Mouse (Mus musculus): ENCODE measurements at regions not wholly inside any gene's neighbourhood (a gene's known extent, or its start where the extent isn't known, plus 50 kb on each side); places are given as distances from the start of the nearest gene placed in this dataset.

DNA sequence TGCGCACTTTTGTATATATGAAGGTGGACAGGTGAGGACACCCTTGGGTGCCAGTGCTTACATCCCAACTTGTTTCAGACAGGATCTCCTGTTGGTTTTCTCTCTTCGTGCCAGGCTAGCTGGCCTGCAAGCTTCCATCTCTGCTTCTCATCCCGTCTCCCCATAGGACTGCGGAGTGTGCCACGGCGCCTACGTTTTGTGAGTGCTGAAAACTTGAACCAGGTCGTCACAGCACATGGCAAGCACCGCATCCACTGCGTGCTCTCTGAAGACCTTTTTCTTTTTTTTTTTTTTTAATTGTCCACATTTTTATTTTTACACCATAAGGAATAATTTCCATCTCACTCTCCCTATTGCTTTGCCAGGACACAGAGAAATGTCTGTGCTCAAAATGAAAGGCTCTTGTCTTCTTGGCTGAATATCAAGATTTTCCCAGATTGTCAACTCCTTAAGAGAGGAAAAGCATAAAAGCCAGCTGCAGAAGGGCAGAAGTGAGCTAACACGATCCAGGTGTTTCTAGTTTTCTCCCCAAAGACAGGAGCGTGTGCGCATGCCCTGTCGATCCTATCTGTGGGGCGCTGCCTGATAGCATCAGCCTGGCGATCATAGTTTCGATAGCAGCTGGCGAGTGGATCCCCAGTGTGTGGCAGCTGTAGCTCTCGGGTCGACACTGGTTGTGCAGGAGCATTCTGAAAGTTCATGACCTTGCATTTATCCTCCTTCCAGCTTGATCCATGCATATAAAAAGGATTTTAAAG lies 326.4 kb upstream of the Ddhd1 start:
- H3K36me3 ChIP-seq (ENCODE audit: inconsistent target), result no peaks in the 10 kb centered on the region
- H3K4me3 ChIP-seq (ENCODE audit: inconsistent target), result no peak overlapping the region
- WGBS (ENCODE audit: missing documents), result 93% methylated on average over 20 of the region's 20 CpGs
- H3K27ac ChIP-seq, result no peak overlapping the region
- H3K79me2 ChIP-seq (ENCODE audit: inconsistent target), result no peaks in the 10 kb centered on the region

DNA sequence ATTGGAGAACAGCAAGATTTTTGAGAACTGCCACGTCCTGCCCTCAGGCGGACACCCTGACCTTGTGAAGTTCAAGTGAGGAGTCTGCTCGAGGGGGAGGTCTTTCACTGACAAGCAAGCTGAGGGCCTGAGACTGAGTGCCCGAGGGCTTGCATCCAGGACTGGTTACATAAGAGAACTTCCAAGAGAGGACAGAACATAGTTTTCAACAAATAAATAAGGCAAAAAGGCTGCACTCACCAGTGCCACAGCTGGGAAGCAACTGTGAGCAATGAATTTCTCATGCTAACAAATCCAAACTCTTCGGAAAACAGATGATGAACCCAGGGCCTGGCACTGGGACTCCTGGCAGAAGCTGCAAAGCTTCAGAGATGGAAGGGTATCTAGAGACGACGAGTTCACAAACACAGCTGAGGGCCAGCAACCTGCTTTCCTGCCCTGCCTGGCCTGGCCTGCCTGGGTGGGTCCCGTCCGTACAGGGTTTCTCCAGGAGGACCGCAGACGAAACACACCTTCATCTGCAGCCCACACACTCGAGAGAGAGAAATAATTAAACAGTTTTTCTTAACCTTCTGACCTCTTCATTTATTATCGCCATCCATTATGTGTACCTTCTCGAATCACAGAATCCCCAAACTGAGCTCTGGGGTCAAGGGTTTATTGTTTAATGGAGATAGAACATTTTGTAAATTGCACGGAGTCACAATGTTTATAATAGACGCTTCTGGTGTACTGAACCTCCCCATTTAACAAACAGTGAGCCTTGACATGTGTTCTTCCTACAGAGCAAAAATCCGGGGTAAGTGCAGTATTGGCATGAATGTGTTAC lies 334.3 kb upstream of the Ddhd1 start:
- 73% methylated on average over 16 of the region's 17 CpGs for WGBS (ENCODE audit: missing documents)
- no peaks in the 10 kb centered on the region for H3K79me2 ChIP-seq (ENCODE audit: inconsistent target)
- no peak overlapping the region for H3K27ac ChIP-seq
- no peaks in the 10 kb centered on the region for H3K36me3 ChIP-seq (ENCODE audit: inconsistent target)
- H3K4me3 ChIP-seq (ENCODE audit: inconsistent target), result no peak overlapping the region

DNA sequence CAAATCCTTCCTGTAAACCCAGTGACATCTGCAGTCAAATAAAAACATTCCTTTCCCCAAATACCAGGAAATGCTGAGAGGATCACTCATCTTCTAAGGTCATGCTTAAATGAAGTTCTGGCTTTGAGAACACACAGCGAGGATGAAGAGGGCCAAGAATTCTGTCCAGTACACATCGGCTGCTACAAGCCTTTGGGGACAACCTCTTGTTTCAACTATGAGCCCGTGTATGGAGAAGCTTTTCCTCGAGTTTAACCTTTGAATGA lies 334.9 kb upstream of the Ddhd1 start:
- WGBS (ENCODE audit: missing documents), result 78% methylated on average over 4 of the region's 4 CpGs

DNA sequence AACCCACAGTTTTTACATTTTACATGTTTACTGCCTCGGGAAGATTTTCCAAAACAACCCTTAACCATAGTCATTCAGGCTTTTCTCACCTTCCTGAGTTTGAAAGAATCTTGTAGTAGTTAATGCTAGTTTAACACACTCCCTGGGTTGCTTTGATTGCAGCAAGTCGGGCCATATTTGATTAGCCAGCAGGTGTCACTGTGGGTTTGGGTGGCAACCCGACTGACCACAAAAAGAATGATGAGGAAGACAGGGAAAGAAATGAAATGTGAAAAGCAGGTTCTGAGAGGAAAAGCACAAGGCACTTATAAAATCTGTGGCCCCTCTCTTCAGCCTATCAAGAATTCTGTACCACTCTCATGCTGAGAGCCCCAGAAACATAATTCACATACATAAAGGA lies 335.7 kb upstream of the Ddhd1 start:
- no peaks in the 10 kb centered on the region for H3K36me3 ChIP-seq (ENCODE audit: inconsistent target)
- H3K4me3 ChIP-seq (ENCODE audit: inconsistent target), result no peak overlapping the region
- no peaks in the 10 kb centered on the region for H3K79me2 ChIP-seq (ENCODE audit: inconsistent target)
- no peak overlapping the region for H3K27ac ChIP-seq
- WGBS (ENCODE audit: missing documents), result 19% methylated on average over 3 of the region's 3 CpGs

More for the DNA sequence above, 334.9 kb upstream of the Ddhd1 start:
- Histone ChIP-seq H3K79me2 (ENCODE audit: inconsistent target) (no peaks in the 10 kb centered on the region), H3K36me3 (ENCODE audit: inconsistent target) (no peaks in the 10 kb centered on the region), H3K27ac (no peak overlapping the region), H3K4me3 (ENCODE audit: inconsistent target) (no peak overlapping the region)

DNA sequence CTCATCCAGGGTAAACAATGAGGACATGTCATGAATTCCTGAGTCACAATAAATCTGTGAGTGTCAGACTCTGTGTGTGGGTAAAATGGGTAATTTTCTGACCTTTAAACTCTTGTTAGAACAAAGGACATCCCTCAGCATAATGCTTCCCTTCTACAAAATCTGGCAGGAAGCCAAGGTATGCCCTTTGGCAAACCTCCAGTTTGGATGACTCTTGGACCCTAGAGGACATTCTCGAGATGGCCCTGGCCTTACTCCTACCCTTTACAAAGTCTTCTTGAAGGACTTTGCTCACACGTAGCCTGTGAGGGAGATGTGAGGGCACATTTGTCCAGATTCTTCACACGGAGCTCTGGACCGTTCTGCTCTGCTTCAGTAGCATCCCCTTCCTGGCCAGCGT lies 338.8 kb upstream of the Ddhd1 start:
- Histone ChIP-seq H3K79me2 (ENCODE audit: inconsistent target) (no peaks in the 10 kb centered on the region), H3K4me3 (ENCODE audit: inconsistent target) (no peak overlapping the region), H3K27ac (no peak overlapping the region), H3K36me3 (ENCODE audit: inconsistent target) (no peaks in the 10 kb centered on the region)
- 59% methylated on average over 5 of the region's 5 CpGs for WGBS (ENCODE audit: missing documents)

DNA sequence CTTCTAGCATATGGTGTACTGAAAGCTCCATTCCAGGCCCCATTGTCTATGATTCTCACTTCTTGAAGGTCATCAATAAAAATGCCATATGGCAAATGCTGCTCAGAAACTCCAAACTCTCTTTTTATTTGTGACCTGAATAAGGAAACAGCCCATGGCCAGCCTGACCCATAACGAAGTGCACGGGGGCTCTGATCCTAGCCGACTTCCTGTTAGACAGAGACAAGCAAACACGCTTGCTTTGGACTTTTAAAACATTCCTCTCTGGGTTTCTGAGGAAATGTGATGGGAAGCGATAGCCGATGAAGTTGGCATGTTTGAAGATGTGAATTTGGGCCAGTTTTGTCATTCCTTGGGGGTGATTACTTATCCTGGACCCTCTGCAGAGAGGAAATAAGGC lies 346.1 kb upstream of the Ddhd1 start:
- WGBS (ENCODE audit: missing documents), result 64% methylated on average over 6 of the region's 6 CpGs
- H3K79me2 ChIP-seq (ENCODE audit: inconsistent target), result no peaks in the 10 kb centered on the region

DNA sequence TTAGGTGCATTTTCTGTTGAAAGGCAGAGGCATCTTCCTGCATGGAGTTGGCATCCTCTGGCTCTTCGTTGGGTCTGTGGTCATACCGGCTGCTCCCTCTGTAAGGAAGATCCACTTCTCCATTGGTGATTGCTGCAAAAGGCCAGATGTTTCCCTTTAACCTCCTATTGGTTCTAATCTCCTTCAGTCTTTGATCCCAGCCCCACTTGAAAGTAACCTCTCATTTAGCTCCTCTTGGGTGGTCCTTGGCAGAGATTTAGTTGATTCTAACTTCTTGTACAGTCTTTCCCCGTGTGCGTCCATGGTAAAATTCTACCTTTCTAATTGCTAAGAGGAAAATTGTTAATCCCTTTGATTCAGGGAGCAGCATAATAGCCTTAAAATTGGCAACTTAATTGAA lies 347.4 kb upstream of the Ddhd1 start:
- no peak overlapping the region for H3K27ac ChIP-seq
- H3K4me3 ChIP-seq (ENCODE audit: inconsistent target), result no peak overlapping the region
- H3K79me2 ChIP-seq (ENCODE audit: inconsistent target), result no peaks in the 10 kb centered on the region
- WGBS (ENCODE audit: missing documents), result 70% methylated on average over 4 of the region's 4 CpGs
- no peaks in the 10 kb centered on the region for H3K36me3 ChIP-seq (ENCODE audit: inconsistent target)

More for the DNA sequence above, 346.1 kb upstream of the Ddhd1 start:
- no peaks in the 10 kb centered on the region for H3K36me3 ChIP-seq (ENCODE audit: inconsistent target)
- no peak overlapping the region for H3K4me3 ChIP-seq (ENCODE audit: inconsistent target)
- H3K27ac ChIP-seq, result no peak overlapping the region

DNA sequence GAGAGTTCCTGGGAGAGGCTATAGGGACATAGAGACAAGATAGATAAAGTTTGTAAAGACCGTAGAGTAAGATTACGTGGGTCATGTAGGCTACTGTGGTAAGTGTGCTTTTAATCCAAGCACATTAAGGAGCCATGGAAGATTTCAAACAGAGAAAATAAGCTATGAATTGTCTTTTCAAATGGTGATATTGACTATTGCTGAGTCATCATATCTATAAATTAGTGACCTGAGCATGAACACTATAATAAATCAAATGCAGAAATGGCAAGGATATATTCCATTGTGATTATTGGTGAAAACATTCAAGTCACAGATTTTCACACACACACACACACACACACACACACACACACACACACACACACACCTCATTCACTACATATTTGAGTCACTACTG lies 355.3 kb upstream of the Ddhd1 start:
- WGBS (ENCODE audit: missing documents), result 100% methylated on average over 2 of the region's 2 CpGs
- no peaks in the 10 kb centered on the region for H3K79me2 ChIP-seq (ENCODE audit: inconsistent target)
- H3K27ac ChIP-seq, result no peak overlapping the region
- H3K4me3 ChIP-seq (ENCODE audit: inconsistent target), result no peak overlapping the region
- no peaks in the 10 kb centered on the region for H3K36me3 ChIP-seq (ENCODE audit: inconsistent target)

DNA sequence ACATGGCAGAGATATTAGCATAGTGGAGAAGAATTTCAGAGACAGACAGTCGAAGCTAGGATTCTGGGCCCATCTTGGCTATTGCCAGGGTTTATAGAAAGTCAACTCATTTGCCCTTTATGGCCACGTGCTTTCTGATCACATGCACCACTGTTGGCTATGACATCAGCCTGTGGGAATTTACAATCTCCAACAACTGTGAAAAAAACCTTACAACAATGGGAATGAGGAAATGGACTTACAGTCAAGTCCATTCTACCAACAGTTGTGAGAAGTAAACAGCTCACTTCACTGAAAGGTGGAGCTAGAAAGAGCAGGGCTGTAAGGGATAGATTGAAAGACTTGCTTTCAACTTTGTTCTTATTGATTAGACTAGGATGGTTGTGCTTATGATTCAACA lies 356.1 kb upstream of the Ddhd1 start:
- WGBS (ENCODE audit: missing documents), result 53% methylated on average over 2 of the region's 2 CpGs
- Histone ChIP-seq H3K36me3 (ENCODE audit: inconsistent target) (no peaks in the 10 kb centered on the region), H3K79me2 (ENCODE audit: inconsistent target) (no peaks in the 10 kb centered on the region), H3K4me3 (ENCODE audit: inconsistent target) (no peak overlapping the region), H3K27ac (no peak overlapping the region)

DNA sequence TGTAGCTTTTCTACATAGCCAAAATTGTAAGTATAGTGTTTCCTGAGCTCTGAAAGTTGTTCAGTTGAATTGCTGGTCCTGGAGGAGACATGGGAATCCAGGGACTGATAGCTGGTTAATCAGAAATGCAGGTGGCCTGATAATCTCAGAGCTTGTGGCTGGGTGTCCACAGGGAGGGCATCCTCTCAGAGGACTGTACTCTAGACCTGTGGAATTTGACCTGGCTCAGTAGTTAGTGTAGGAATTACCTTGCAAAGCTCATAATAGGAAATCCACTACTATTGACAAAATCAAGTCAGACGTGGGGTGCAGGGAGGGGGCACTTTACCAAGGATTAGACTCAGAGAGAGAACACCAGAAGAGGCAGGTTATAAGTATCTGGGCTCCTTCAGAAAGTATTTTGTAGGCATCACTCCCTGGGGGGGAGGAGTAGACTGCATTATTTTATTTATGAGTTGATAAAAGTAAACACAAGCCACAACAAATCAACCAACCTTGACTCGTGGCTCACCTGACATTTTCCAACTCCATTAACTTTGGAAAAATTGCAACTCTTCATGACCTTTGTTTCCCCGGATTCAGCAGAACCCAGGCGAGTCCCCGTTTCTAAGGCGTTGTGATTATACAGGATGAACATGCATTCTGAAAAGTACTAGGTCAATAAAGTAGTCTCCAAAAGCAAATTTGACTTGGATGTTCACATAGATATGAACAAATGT lies 357.9 kb upstream of the Ddhd1 start:
- Histone ChIP-seq H3K36me3 (ENCODE audit: inconsistent target) (no peaks in the 10 kb centered on the region), H3K79me2 (ENCODE audit: inconsistent target) (no peaks in the 10 kb centered on the region), H3K27ac (no peak overlapping the region), H3K4me3 (ENCODE audit: inconsistent target) (no peak overlapping the region)
- WGBS (ENCODE audit: missing documents), result 86% methylated on average over 6 of the region's 6 CpGs

DNA sequence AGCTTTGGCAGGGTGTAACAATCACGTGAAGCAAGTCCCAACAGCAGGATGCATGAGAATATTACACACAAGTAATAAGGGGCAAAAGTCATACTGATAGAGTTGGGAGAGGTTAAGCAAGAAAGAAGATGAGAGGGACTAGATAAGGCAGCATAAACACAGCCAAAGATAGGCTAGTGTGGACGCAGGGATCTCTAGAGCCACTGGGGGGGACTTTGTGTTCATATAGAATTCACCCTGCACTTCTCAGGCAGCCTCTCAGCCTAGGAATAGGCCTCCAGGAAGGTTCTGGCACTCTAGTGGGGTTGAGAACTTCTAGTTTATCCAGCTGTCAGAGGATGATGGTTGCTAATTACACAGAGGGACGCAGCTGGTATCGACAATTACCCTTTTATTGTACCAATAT lies 358.8 kb upstream of the Ddhd1 start:
- no peak overlapping the region for H3K4me3 ChIP-seq (ENCODE audit: inconsistent target)
- H3K27ac ChIP-seq, result no peak overlapping the region
- WGBS (ENCODE audit: missing documents), result 81% methylated on average over 4 of the region's 4 CpGs
- no peaks in the 10 kb centered on the region for H3K79me2 ChIP-seq (ENCODE audit: inconsistent target)
- no peaks in the 10 kb centered on the region for H3K36me3 ChIP-seq (ENCODE audit: inconsistent target)

DNA sequence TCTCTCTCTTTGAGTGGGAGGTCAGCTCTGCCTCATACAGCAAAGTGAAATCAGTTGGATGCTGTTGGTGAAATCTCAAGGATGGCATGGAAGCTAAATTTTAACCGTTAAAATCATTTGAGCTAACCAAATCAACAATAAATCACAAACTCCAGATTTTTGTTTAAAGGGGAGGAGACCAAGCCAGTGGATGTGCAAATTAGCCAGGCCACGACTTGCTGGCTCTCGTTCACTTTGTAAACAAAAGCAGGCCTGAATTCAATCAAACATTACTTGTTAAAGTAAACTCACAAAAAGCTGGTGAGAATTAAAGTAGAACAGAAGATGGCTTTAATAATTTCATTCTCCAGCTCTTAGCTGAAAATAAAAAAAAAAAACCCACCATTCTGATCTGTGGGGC lies 359.3 kb upstream of the Ddhd1 start:
- no peaks in the 10 kb centered on the region for H3K36me3 ChIP-seq (ENCODE audit: inconsistent target)
- 93% methylated on average over 3 of the region's 3 CpGs for WGBS (ENCODE audit: missing documents)
- H3K4me3 ChIP-seq (ENCODE audit: inconsistent target), result no peak overlapping the region
- H3K27ac ChIP-seq, result no peak overlapping the region
- H3K79me2 ChIP-seq (ENCODE audit: inconsistent target), result no peaks in the 10 kb centered on the region

DNA sequence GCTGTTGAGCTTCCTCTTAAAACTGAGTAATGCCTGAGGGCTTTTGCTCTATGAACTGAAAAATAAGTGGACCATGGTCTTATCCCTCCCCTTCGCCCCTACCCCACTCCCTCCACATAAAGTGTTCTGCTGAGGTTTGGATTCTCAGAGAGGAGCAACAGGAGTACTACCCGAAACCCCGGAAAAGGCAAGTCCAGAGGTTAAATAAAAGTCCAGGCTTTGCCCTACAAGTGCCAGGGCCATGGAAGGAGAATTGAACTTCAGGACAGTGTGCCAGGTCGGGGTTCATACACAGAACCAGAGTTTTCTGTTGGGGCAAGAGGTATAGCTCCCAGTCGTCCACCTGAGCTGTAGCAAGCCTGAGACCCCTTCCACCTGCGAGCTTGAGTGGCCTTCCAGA lies 360.0 kb upstream of the Ddhd1 start:
- 84% methylated on average over 6 of the region's 6 CpGs for WGBS (ENCODE audit: missing documents)
- Histone ChIP-seq H3K27ac (no peak overlapping the region), H3K36me3 (ENCODE audit: inconsistent target) (no peaks in the 10 kb centered on the region), H3K4me3 (ENCODE audit: inconsistent target) (no peak overlapping the region), H3K79me2 (ENCODE audit: inconsistent target) (no peaks in the 10 kb centered on the region)

DNA sequence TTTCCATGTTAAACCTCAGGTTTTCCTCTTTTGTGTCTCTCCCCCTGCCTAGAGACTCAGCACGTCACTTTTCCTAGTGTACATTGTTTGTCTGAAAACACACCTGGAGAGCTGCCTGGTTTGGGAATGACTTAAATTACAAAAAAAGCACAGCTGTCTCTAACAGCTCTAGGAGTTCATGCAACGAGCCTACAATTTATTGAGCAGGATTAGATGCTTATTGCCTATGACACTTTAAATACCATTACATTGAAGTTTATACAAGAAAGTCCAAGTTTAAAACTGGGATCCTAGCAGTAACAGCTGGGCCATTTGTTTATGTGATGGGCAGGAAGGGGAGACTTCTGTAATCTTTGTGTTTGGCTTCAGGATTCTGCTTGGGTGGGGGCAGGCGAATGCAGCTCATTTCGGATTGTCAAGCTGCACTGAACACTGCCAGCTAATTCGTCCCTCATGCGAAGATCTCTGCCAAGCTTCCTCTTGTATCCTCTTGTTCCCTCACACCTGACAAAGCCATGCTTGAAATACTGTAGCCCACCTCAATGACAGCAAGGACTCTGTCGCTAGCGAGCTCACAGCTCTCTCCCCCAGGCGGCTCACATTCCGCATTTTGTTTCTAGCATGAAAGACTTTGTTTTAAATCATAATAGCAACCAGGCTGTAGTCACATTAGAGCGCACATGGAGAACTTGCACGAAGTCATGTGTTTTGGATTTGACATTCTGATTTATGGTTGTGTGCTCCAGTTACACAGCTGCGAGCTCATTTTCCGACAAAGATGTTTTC lies 359.8 kb upstream of the Gm15217 start:
- WGBS (ENCODE audit: missing documents), result 49% methylated on average over 14 of the region's 14 CpGs

More for the DNA sequence above, 359.8 kb upstream of the Gm15217 start:
- Histone ChIP-seq H3K27ac (no peak overlapping the region), H3K36me3 (ENCODE audit: inconsistent target) (no peaks in the 10 kb centered on the region), H3K79me2 (ENCODE audit: inconsistent target) (no peaks in the 10 kb centered on the region), H3K4me3 (ENCODE audit: inconsistent target) (no peak overlapping the region)
